Mouse (Mus musculus): ENCODE measurements at regions not wholly inside any gene's neighbourhood (a gene's known extent, or its start where the extent isn't known, plus 50 kb on each side); places are given as distances from the start of the nearest gene placed in this dataset.

DNA sequence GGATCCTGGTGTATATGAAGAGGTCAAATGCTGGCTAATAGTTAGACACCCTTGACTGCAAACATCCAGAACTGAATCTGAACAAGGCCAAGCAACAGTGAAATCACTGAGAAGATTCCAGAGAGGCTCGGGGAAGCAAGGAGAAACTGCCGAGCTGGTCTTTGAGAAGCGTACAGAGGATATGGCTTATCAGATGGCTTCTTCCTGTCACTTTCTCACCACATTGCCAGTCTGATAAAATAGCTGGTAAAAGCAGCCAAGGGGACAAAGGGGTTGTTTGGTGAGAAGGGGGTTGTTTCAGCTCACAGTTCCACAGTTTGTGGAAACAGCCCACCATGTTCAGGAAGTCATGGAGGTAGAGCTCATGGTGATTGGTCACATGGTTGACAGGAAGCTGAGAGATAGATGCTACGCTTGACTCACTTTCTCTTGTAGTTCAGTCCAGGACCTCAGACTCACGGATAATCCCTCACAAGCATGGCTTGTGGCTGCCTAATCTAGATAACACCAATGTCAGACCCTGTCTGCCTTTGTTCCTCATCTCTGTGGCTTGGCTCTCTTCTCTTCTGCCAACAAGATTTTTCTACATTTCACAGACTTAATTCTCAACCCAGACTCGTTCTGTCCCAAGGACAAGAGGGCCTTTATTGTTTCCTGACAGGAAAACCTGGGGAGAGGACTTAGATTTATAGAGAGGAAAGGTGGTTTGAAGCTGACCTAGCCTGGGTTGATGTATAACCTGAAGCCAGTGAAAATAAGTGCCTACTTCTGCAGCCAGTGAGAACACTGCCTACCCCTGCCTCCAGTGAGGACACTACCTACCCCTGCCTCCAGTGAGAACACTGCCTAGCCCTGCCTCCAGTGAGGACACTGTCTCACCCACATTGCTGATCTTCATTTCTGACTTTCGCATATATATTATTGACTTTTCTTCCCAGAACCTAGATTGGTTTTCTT, 122.0 kb downstream of the Tent5c start:
- 75% methylated on average over 7 of the region's 7 CpGs for WGBS
- TF ChIP-seq POLR2A (IDR thresholded peaks at IDR 0.05; ENCODE audit: borderline replicate concordance, insufficient read depth, low read length) (no peak), CTCF (IDR thresholded peaks at IDR 0.05; ENCODE audit: borderline replicate concordance, insufficient read depth, low read depth, low read length) (no peak)
- H3K4me1 ChIP-seq (ENCODE audit: control insufficient read depth, insufficient read depth, low read length): no peaks in the 10 kb centered on the region
- no peak overlapping the region for H3K4me3 ChIP-seq (replicated peaks; ENCODE audit: insufficient read depth, low read depth, low read length)
- no peaks in the 10 kb centered on the region for H3K27me3 ChIP-seq (ENCODE audit: control insufficient read depth, insufficient read depth, low read length)
- DNase-seq: no peak
- H3K27ac ChIP-seq (ENCODE audit: insufficient read depth, low read length): no peak overlapping the region

DNA sequence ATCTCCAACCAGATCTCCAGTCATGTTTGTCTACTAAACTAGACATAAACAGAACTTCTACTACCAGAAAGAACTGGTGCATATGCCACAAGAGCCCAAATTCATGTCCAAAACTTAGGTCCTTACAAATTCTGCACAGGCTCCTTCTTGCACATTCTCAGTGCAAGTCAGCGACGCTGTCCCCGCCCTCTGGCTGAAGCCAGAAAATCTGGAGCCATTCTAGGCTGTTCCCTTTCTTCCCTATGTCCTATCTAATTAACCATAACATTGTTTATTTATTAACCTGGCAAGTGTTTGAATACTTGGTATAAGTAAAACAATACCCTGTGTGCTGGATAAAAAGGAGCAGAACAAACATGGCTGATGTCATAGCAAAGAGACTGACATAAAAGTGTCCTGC, 122.7 kb downstream of the Tent5c start:
- no peak for DNase-seq
- no peak overlapping the region for H3K27ac ChIP-seq (ENCODE audit: insufficient read depth, low read length)
- H3K27me3 ChIP-seq (ENCODE audit: control insufficient read depth, insufficient read depth, low read length): no peaks in the 10 kb centered on the region
- TF ChIP-seq POLR2A (IDR thresholded peaks at IDR 0.05; ENCODE audit: borderline replicate concordance, insufficient read depth, low read length) (no peak), CTCF (IDR thresholded peaks at IDR 0.05; ENCODE audit: borderline replicate concordance, insufficient read depth, low read depth, low read length) (no peak)
- no peaks in the 10 kb centered on the region for H3K4me1 ChIP-seq (ENCODE audit: control insufficient read depth, insufficient read depth, low read length)
- no peak overlapping the region for H3K4me3 ChIP-seq (replicated peaks; ENCODE audit: insufficient read depth, low read depth, low read length)
- 78% methylated on average over 3 of the region's 3 CpGs for WGBS

DNA sequence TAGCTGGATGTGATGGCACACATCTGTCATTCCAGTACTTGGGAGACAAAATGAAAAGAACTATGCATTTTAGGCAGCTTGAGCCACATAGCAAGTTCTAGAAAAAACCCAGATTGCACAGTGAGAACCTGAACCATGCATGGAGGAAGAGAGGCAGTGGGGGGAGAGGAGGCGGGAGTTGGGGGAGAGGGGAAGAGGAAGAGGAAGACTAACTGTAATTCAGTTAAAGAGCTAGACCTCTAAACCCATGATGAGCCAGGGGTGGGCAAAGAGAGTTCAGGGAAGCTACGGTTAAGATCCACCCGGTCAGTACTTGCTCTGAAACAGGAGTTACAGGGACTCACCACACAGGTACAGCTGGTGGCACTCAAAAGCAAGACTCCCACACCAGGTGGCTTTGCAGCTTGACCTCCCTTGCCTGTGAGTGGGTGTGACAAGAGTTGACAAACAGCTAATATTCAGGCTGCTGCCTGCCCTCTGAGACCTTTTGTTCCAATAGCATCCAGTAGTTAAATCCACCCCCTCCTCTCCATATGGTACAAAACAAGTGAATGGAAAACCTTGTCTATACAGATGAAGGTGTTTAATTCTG, 123.7 kb downstream of the Tent5c start:
- 91% methylated on average over 3 of the region's 3 CpGs for WGBS
- H3K27ac ChIP-seq (ENCODE audit: insufficient read depth, low read length): no peak overlapping the region
- H3K27me3 ChIP-seq (ENCODE audit: control insufficient read depth, insufficient read depth, low read length): no peaks in the 10 kb centered on the region
- no peaks in the 10 kb centered on the region for H3K4me1 ChIP-seq (ENCODE audit: control insufficient read depth, insufficient read depth, low read length)
- no peak for DNase-seq
- TF ChIP-seq POLR2A (IDR thresholded peaks at IDR 0.05; ENCODE audit: borderline replicate concordance, insufficient read depth, low read length) (no peak), CTCF (IDR thresholded peaks at IDR 0.05; ENCODE audit: borderline replicate concordance, insufficient read depth, low read depth, low read length) (no peak)
- H3K4me3 ChIP-seq (replicated peaks; ENCODE audit: insufficient read depth, low read depth, low read length): no peak overlapping the region

DNA sequence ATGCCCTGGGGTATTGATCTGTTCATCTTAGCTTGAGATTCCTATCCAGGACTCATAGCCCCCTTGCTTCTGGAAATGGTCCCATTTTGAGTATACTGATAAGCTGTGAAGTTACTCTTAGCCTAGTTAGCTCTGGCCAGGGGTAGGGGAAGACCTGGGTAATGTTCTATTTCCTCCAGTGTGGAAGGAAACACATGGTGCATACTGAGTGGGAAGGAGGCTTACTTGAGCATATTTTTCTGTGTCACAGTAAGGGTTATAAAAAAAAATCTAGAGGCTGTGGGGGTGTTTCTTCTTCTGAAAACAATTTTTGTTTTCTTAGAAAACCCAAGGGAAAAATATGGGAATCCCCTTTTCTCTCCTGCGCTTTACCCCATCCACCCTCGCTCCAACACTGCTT, 124.4 kb downstream of the Tent5c start:
- Histone ChIP-seq H3K27me3 (ENCODE audit: control insufficient read depth, insufficient read depth, low read length) (no peaks in the 10 kb centered on the region), H3K4me3 (replicated peaks; ENCODE audit: insufficient read depth, low read depth, low read length) (no peak overlapping the region), H3K4me1 (ENCODE audit: control insufficient read depth, insufficient read depth, low read length) (no peaks in the 10 kb centered on the region), H3K27ac (ENCODE audit: insufficient read depth, low read length) (no peak overlapping the region)
- no peak for TF ChIP-seq POLR2A (IDR thresholded peaks at IDR 0.05; ENCODE audit: borderline replicate concordance, insufficient read depth, low read length)
- DNase-seq: no peak
- WGBS: 86% methylated on average over 2 of the region's 2 CpGs

GRCm38 (mm10) chr3:100362983-100363382, 126.1 kb downstream of the Tent5c start:
- Histone ChIP-seq H3K4me3 (replicated peaks; ENCODE audit: insufficient read depth, low read depth, low read length) (no peak overlapping the region), H3K27ac (ENCODE audit: insufficient read depth, low read length) (no peak overlapping the region), H3K4me1 (ENCODE audit: control insufficient read depth, insufficient read depth, low read length) (no peaks in the 10 kb centered on the region), H3K27me3 (ENCODE audit: control insufficient read depth, insufficient read depth, low read length) (no peaks in the 10 kb centered on the region)
- no peak for DNase-seq
- TF ChIP-seq CTCF (IDR thresholded peaks at IDR 0.05; ENCODE audit: borderline replicate concordance, insufficient read depth, low read depth, low read length) (no peak), POLR2A (IDR thresholded peaks at IDR 0.05; ENCODE audit: borderline replicate concordance, insufficient read depth, low read length) (no peak)
- WGBS: 65% methylated on average over 3 of the region's 3 CpGs

DNA sequence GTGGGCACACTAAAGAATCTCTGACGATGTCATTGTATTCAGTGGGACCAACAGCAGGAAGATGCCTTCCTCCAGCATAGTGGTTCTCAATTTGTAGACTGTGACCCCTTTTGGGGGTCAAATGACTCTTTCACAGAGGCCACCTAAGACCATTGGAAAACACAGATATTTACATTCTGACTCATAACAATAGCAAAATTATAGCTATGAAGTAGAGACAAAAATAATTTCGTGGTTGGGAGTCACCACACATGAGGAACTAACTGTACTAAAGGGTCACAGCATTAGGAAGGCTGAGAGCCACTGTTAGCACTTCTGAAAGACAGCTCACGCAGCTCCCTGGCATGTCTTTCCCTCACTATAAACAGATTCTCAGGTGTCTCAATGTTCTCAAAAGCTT, 129.1 kb downstream of the Tent5c start:
- WGBS: 87% methylated on average over 3 of the region's 3 CpGs
- Histone ChIP-seq H3K4me1 (ENCODE audit: control insufficient read depth, insufficient read depth, low read length) (no peaks in the 10 kb centered on the region), H3K27ac (ENCODE audit: insufficient read depth, low read length) (no peak overlapping the region), H3K4me3 (replicated peaks; ENCODE audit: insufficient read depth, low read depth, low read length) (no peak overlapping the region), H3K27me3 (ENCODE audit: control insufficient read depth, insufficient read depth, low read length) (no peaks in the 10 kb centered on the region)
- TF ChIP-seq POLR2A (IDR thresholded peaks at IDR 0.05; ENCODE audit: borderline replicate concordance, insufficient read depth, low read length): no peak
- TF ChIP-seq CTCF (IDR thresholded peaks at IDR 0.05; ENCODE audit: borderline replicate concordance, insufficient read depth, low read depth, low read length): no peak
- no peak for DNase-seq

DNA sequence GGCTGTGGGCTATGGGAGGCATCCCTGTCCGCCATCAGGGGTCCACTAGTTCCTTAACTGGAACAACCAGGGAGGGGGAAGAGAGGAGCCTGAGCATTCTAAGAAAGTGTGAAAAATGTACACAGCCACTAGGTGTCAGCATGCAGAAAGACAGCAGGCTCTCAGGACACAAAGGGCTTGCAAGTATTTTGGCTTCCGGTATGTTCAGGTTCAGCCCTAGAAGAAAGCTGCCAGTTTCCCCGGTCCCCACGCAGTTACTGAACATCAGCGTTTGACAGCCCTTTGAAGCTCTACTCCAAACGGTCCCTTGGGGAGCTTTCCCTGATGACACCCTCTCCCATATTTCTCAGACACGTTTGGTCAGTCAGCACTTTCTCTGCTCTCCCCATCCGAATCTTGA, 130.1 kb downstream of the Tent5c start:
- Histone ChIP-seq H3K27ac (ENCODE audit: insufficient read depth, low read length) (no peak overlapping the region), H3K4me3 (replicated peaks; ENCODE audit: insufficient read depth, low read depth, low read length) (peak overlapping the region; percentile 38), H3K27me3 (ENCODE audit: control insufficient read depth, insufficient read depth, low read length) (no peaks in the 10 kb centered on the region), H3K4me1 (ENCODE audit: control insufficient read depth, insufficient read depth, low read length) (no peaks in the 10 kb centered on the region)
- DNase-seq: peak; percentile 9 to 24
- WGBS: 11% methylated on average over 8 of the region's 8 CpGs
- TF ChIP-seq CTCF (IDR thresholded peaks at IDR 0.05; ENCODE audit: borderline replicate concordance, insufficient read depth, low read depth, low read length) (peak; percentile 43; the same call in 1 of the 2 replicates), POLR2A (IDR thresholded peaks at IDR 0.05; ENCODE audit: borderline replicate concordance, insufficient read depth, low read length) (no peak)

- no peak for TF ChIP-seq POLR2A (IDR thresholded peaks at IDR 0.05; ENCODE audit: borderline replicate concordance, insufficient read depth, low read length)
- no peak for TF ChIP-seq CTCF (IDR thresholded peaks at IDR 0.05; ENCODE audit: borderline replicate concordance, insufficient read depth, low read depth, low read length)
- no peaks in the 10 kb centered on the region for H3K4me1 ChIP-seq (ENCODE audit: control insufficient read depth, insufficient read depth, low read length)
- no peak overlapping the region for H3K4me3 ChIP-seq (replicated peaks; ENCODE audit: insufficient read depth, low read depth, low read length)
- no peaks in the 10 kb centered on the region for H3K27me3 ChIP-seq (ENCODE audit: control insufficient read depth, insufficient read depth, low read length)
- WGBS: 87% methylated on average over 2 of the region's 2 CpGs
- H3K27ac ChIP-seq (ENCODE audit: insufficient read depth, low read length): no peak overlapping the region
- DNase-seq: no peak
Measured at GRCm38 (mm10) chr3:100333478-100333877, 155.6 kb downstream of the Tent5c start.

Data from cerebellum, adult 2 months (tissue).